Mouse (Mus musculus) kidney, adult 11 months (tissue): ENCODE measurements around the gene Ush1g.

ENCODE experiments used
- DNase-seq: peaks from one replicate; pipeline ENCODE4 v3.0.0; 2022

The Ush1g gene

GRCm38 (mm10) chr11:115329339-115329738, 7.5 kb upstream of the Ush1g start:
- DNase-seq, result no peak

- no peak for DNase-seq
Measured at GRCm38 (mm10) chr11:115326730-115327129, 4.9 kb upstream of the Ush1g start.

- DNase-seq, result no peak
Measured at GRCm38 (mm10) chr11:115323354-115323753, 1.5 kb upstream of the Ush1g start.

DNA sequence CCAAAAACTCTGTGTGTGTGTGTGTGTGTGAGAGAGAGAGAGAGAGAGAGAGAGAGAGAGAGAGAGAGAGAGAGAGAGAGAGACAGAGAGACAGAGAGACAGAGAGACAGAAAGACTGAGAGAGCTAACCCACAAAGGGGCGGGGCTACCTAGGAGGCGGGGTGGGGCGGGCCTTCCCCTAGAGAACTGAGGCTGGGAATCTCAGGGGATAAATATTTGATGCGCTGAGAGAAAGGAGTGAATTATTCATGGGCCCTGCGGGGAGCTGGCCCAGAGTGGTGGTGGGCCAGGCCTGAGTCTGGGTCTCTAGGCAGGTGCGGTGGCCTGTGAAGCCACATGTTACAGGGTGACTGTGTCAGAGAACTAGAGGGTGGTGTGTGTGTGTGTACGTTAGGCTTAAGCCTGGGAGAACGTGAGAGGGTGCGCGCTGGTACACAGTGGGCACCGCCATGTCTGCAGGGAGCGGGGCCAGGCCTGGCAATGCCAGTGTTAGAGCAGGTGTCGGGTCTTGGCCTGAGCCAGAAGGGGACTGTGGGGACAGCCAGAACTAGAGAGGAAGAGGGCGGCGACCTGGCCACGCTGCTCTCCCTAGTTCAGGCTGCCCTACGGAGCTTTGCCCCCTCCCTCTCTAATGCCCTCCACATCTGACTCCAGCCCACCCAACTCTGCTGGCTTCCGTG, 2.0 kb downstream of the Ush1g start:
- DNase-seq, result no peak

DNA sequence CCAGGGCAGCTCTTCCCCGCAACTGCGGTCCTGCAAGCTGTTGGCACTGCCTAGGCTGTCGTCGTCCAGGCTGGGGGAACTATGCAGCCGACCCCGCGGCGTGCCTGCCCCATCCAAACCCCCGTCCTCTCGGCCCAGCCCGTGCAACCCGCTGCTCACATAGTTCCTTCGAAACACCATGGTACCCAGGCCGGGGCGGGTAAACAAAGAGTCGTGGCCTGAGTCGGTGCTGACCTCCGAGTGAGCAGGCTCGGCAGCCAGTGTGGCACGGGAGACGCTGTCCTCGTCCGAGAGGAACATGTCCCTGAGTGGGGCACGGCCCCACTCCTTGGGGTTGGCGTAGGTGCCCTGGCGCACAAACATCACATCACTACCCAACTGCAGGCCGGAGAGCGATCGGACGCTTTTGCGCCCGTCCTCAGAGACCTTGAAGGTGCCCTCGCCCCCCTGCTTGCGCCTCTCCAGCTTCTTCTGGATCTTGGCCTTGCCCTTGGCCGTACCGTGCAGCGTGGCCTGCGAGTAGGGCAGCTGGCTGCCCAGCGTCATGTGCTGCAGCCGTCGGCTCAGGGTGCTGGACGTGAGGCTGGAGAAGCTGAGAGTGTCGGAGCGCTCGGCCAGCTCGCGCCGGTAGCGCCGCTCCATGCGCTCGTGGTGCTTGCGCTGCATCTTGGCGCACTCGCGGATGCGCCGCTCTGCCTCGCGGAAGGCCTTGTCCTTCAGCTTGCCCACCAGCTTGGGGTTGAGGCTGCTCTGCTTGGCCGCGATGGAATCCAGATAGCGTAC, 3.4 kb downstream of the Ush1g start:
- no peak for DNase-seq

- DNase-seq, result no peak
Measured at GRCm38 (mm10) chr11:115317204-115317603, 4.6 kb downstream of the Ush1g start.

DNA sequence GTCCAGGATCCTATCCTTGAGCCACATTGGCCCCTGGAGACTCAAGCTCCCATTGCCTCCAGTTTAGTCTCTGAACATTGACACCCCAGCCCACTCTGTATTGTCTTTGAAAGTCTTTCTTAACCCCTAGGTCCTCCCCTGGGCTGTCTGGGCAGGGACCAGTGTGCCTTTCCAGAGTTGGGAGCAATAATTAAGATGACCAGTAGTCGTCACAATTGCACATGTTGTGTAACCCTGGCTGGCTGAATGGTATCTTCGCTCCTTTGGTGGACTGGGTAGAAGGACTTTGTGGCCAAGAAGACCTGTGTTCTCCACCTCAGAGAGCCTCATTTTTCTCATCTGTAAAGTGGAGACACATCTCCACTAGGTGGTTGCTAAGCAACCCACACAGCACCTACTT, 7.6 kb downstream of the Ush1g start:
- DNase-seq, result no peak

DNA sequence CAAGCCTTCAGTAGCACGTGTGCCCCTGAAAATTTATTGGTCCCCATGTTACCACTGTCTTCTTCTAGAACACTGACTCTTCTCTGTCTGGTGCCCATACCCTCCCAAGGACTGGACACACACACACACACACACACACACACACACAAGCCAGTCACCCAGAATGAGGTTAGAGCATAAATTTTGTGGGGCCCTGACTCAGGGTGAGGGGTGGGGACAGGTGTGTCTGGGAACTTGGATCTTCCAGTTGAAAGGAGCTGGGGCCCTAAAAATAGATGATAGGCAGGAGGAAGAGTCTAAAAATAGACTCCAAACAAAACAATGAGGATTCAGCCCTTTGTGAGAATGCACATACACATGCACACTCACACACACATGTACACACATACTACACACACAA, 13.1 kb downstream of the Ush1g start:
- DNase-seq, result no peak

DNA sequence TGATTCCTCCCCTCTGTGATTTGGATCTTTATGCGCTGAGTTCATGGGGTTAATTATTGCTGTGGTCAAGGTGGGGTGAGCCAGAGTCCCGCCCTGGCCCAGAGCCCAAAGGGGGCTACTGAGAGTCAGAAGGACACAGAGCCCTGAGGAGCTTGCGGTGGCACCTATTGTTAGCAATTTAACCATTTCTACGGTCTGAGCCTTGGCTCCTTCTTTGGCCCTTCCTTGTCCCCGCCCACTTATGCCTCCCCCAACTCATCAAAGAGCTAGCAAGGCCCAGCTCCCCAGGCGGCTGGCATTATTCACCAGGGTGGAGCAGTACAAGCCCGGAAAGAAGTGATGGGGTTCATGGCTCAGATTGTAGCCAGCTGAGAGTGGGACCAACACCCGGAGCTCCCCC, 15.0 kb downstream of the Ush1g start, which contains the start of gene Otop2:
Gene Otop2 (plus strand): TSS at position 301 of the 400 bp plus-strand sequence.
- no peak for DNase-seq

- no peak for DNase-seq
Measured at GRCm38 (mm10) chr11:115303167-115303566, 18.7 kb downstream of the Ush1g start.

GRCm38 (mm10) chr11:115301351-115301750, 20.5 kb downstream of the Ush1g start:
- DNase-seq, result no peak

DNA sequence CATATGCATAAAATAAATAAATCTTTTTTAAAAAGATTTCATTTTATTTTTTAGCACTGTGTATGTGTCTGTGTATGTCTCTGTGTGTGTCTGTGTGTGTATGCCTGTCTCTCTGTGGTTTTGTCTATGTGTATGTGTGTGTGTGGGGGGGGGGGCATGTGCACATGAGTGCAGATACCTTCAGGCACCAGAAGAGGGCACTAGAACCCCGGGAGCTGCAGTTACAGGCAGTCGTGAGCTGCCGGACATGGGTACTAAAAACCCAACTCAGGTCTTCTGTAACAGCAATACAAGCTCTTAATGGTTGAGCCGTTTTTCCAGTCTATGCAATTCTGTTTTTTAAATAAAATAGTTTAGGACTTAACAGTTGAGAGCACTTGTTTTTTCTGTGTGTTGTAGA, 21.1 kb downstream of the Ush1g start:
- DNase-seq, result no peak

DNA sequence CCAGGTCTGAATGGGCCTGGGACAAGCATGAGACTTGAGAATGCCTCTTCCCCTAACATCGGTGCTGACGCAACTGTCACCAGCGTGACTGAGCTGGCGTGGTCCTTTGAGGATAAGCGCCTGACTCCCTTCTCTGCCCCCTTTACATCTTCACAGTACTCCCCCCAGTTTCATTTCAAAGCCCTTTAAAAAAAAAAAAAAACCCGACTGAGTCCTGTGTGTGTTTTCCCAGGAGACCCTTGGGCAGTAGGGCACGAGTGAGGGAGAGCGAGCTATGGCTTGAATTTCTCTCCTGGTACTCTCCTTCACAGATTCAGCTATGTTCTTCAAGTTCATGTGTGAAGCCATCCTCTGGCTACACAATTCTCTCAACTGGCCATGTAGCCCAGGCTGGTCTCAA, 23.7 kb downstream of the Ush1g start:
- no peak for DNase-seq

DNA sequence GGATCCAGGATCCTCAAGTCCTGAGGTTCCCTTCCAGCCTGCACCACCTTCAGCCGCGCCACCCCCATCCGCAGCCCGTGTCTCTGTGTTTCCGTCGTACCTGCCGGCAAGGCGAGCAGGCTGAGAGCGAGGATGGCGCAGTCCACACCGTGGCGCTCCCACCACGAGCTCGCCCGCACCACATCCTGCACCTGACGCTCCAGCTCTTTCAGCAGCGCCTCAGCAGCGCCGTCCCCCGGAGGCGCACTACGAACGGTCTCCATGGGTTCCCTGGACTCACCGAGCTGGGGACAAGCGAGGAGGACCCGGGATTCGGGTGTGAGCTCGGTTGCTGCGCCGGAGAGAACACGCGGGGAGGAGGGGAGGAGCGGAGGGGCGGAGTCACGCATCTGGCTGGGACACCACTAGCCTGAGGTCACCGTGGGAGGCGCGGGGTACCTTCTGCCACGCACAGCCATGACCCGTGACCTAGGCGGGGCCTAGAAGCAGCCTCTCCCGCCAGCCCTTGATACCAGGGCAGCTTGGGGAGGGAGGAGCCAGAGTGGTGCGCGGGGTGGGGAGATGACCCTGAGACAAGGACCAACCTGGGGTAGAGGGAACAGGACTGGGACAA, 24.5 kb downstream of the Ush1g start, which contains the start of gene Fads6:
Gene Fads6 (minus strand): TSS at position 450 of the 613 bp plus-strand sequence.
- peak; percentile 82 for DNase-seq

- peak; percentile 63 for DNase-seq
Measured at GRCm38 (mm10) chr11:115296471-115297210, 25.2 kb downstream of the Ush1g start.

DNA sequence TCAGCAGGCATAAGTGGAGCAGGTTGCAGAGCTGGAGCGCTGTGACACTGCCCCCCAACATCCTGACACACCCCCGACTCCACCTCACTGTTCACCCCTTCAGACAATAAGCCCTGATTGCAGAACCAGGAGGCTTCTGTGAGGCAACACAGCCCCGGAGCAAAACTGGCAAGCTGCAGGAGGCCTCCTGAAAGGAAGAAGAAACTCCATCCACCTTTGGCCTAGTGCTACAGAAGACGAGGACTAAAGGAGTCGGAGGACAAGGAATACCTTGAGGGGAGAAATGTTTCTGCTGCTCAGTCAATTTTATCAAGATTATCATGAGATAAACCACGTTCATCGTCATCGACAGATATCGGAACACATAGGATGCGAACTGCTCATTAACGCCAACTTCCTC, 25.9 kb downstream of the Ush1g start:
- no peak for DNase-seq

DNA sequence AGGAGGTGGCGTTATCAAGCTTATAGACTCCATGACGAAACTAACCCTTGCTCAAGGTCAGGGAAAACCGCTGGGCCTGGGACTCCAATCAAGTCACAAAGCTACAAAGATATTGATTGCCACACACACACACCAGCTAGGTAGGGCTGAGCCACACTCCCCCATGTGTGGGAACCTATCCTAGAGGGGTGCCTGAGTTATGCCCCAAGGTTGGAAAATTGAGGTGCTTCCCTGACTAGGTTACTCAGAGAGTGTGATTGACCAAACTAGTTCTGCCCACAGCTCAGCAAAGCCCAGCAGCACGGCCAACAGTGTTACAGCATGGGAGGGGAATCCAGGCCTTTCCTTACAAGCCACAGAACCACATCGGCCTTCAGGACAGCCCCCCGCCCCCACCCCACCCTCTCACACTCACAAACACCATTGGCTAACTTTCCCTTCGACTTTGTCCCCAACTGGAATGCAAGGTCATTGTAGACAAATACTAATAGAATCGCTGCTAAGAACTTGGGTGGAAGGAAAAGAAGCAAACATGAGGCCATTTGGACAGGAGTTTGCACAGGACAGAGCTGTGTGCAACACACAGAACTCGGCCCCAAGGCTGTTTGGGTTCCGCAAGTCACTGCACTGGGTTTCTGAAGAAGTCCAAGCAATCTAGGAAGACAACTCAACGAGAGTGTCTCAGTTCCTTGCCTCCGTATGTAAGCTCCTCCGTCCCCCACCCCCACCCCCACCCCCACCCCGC, 29.0 kb downstream of the Ush1g start:
- DNase-seq, result peak; percentile 57

DNA sequence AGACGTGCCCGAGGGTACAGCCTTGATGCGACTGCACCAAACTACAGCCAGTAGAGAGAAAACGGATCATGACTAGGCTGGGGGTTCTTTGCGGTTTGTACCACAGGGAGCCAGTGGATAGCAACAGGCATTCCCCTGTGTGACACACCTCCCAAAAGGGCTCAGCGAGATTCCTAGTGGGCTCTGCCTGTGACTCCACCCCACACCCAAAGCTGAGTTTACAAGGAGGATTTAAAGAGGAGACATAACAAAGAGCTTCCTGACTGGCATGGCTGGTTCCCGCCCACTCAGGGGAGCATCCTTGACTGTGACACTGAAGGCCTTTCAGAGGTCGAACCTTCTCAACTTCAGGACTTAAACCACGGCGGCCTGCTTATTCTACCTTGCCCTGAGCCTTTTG, 30.3 kb downstream of the Ush1g start:
- no peak for DNase-seq

DNA sequence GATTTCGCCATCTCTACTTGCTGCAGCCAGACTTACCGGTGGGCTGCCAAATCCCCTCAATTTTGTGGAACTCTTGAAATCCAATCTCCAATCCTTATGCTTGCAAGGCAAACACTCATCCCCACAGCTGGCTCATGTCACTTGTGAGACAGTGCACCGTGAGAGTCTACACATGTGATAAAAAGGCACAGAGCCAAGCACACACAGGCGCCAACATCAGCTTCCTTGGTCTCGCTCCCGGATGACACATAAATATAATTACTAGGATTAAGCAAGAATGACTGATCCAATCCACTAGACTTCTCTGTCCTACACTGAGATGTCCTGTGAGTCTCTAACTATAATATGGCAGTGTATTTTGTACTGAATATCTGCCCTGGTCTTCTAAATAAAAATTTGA, 30.9 kb downstream of the Ush1g start:
- peak; percentile 68 for DNase-seq

DNA sequence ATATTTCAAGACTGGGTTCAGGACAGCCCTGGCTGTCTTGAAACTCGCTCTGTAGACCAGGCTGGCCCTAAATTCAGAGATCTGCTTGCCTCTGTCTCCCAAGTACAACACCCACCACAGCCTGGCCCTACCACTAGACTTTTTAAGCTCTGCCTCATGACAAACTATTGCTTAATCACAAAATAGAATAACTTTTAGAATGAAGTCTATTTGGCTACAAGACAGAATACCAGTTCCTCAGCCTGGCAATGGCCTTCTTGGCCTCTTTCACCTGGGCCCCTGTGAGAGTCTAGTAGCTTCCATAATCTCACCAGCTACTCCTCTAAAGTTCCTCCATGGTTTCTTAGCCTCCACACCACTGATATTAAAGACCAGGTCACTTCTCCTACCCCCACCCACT, 31.5 kb downstream of the Ush1g start:
- DNase-seq, result no peak

DNA sequence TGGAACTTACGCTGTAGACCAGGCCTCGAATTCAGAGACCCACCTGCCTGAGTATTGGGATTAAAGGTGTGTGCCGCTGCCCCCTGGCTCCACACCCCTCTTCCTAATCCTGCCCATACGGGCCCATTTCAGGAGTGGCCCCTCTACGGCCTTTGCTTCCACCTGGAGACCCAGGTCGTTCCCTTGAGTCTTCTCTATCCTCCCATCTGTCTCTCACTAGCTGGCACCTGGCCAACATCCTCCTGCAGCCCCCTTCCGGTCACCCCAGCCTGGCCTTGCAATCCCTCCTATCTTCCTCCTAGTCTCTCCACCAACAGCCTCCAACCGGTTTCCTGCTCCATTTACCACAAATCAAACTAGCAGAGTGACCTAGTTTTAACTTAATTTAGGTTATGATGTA, 32.0 kb downstream of the Ush1g start:
- no peak for DNase-seq

GRCm38 (mm10) chr11:115288305-115288704, 33.5 kb downstream of the Ush1g start:
- DNase-seq, result no peak

GRCm38 (mm10) chr11:115287386-115287785, 34.5 kb downstream of the Ush1g start:
- DNase-seq, result no peak
